Mouse (Mus musculus): ENCODE results near the gene Mbl2. TPM values are rescaled to one million over a fixed set of nuclear protein-coding genes. Genes with fewer than 3 reads are reported as not detected.
"Not testable (repeated sequence)": the region's sequence is repeated elsewhere in the genome, so short reads cannot be mapped to it uniquely, and the experiment has no call there.

Mbl2 gene
- polyA plus RNA-seq, 2 experiments, result 0.86 to 1.5 TPM

DNA sequence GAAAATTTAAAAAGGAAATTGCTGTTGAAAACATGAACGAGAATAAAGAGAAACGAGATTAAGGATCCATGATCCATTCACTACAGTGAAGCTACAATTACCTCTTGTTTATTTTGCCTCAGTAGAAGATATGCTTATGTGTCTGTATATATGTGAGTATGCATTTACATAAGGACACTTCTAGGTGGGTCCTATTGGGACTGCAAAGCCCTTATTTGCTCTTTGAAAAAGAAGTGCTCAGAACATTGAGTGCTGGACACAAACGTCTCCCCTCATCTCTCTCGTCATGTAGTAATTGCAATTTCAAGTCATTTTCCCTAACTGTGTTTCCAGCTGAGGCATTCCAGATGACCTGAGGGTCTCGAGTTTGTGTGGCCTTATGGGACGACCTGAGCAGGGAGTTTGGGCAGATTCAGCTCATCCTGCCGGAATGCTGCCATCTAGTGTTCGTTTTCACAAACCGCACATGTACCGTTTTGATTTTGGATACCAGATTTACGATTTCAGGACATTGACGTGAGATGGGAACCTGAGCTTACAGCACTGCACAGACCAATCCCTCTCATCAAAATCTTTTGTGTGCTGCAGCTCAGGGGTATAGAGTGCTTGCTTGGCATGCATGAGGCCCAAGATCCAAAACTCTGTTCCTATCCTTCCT is 27.5 kb upstream of the Mbl2 start:
- no peak overlapping the region for H3K4me2 ChIP-seq (ENCODE audit: low read depth)
- H3K27ac ChIP-seq, result no peak overlapping the region
- no peaks in the 10 kb centered on the region for H3K27me3 ChIP-seq (ENCODE audit: control insufficient read depth, insufficient read depth, low read length)
- H3K4me3 ChIP-seq (ENCODE audit: insufficient read depth in 1 of 2, low read depth in 2 of 2, low read length in 2 of 2), result no peak overlapping the region
- peaks cover 0 to 4% of the 10 kb centered on the region in 2 experiments; a peak in 2 of 4 replicates for H3K4me1 ChIP-seq (replicated peaks; ENCODE audit: control insufficient read depth in 2 of 2, insufficient read depth in 2 of 2, low read length in 1 of 2)
- ATAC-seq (ENCODE audit: insufficient read depth), result no peak
- no peaks in the 10 kb centered on the region for H3K9me3 ChIP-seq (ENCODE audit: control insufficient read depth, low read length)
- no peaks in the 10 kb centered on the region for H3K36me3 ChIP-seq (replicated peaks; ENCODE audit: control insufficient read depth, insufficient read depth, low read depth)
- TF ChIP-seq CTCF (IDR thresholded peaks at IDR 0.05; ENCODE audit: low read depth) (peak; percentile 84), EP300 (IDR thresholded peaks at IDR 0.05; ENCODE audit: low read depth) (no peak)
- 16% methylated on average over 12 of the region's 12 CpGs for WGBS (ENCODE audit: insufficient replicate concordance)
- peak in 2 of 3 experiments; percentile 14 to 20 for DNase-seq (ENCODE audit: low read depth in 3 of 3, low spot score in 3 of 3)
- no peak overlapping the region for H3K9ac ChIP-seq (replicated peaks)

- ATAC-seq (ENCODE audit: insufficient read depth), result no peak
- peaks cover 0 to 3% of the 10 kb centered on the region in 2 experiments; a peak in 2 of 4 replicates for H3K4me1 ChIP-seq (replicated peaks; ENCODE audit: control insufficient read depth in 2 of 2, insufficient read depth in 2 of 2, low read length in 1 of 2)
Observed at GRCm38 (mm10) chr19:30205874-30206273, 26.9 kb upstream of the Mbl2 start.

GRCm38 (mm10) chr19:30206981-30207380 is 25.8 kb upstream of the Mbl2 start:
- H3K4me2 ChIP-seq (ENCODE audit: low read depth), result no peak overlapping the region
- DNase-seq (ENCODE audit: low read depth in 3 of 3, low spot score in 3 of 3) (no peak), ATAC-seq (ENCODE audit: insufficient read depth) (no peak)
- H3K4me3 ChIP-seq (ENCODE audit: insufficient read depth in 1 of 2, low read depth in 2 of 2, low read length in 2 of 2), result no peak overlapping the region
- H3K36me3 ChIP-seq (replicated peaks; ENCODE audit: control insufficient read depth, insufficient read depth, low read depth), result no peaks in the 10 kb centered on the region
- TF ChIP-seq EP300 (IDR thresholded peaks at IDR 0.05; ENCODE audit: low read depth), result no peak
- no peak for TF ChIP-seq CTCF (IDR thresholded peaks at IDR 0.05; ENCODE audit: low read depth)
- 38% methylated on average over 1 of the region's 1 CpGs for WGBS (ENCODE audit: insufficient replicate concordance)
- no peak overlapping the region for H3K9ac ChIP-seq (replicated peaks)
- no peak overlapping the region for H3K27ac ChIP-seq
- no peaks in the 10 kb centered on the region for H3K9me3 ChIP-seq (ENCODE audit: control insufficient read depth, low read length)
- no peaks in the 10 kb centered on the region for H3K27me3 ChIP-seq (ENCODE audit: control insufficient read depth, insufficient read depth, low read length)
- H3K4me1 ChIP-seq (replicated peaks; ENCODE audit: control insufficient read depth in 2 of 2, insufficient read depth in 2 of 2, low read length in 1 of 2), result no peaks in the 10 kb centered on the region; a peak in 1 of 4 replicates

More at GRCm38 (mm10) chr19:30205874-30206273, 26.9 kb upstream of the Mbl2 start:
- Histone ChIP-seq H3K27ac (no peak overlapping the region), H3K4me3 (ENCODE audit: insufficient read depth in 1 of 2, low read depth in 2 of 2, low read length in 2 of 2) (no peak overlapping the region), H3K36me3 (replicated peaks; ENCODE audit: control insufficient read depth, insufficient read depth, low read depth) (no peaks in the 10 kb centered on the region), H3K27me3 (ENCODE audit: control insufficient read depth, insufficient read depth, low read length) (no peaks in the 10 kb centered on the region), H3K4me2 (ENCODE audit: low read depth) (no peak overlapping the region), H3K9ac (replicated peaks) (no peak overlapping the region), H3K9me3 (ENCODE audit: control insufficient read depth, low read length) (no peaks in the 10 kb centered on the region)
- WGBS (ENCODE audit: insufficient replicate concordance), result 57% methylated on average over 4 of the region's 4 CpGs
- TF ChIP-seq EP300 (IDR thresholded peaks at IDR 0.05; ENCODE audit: low read depth) (no peak), CTCF (IDR thresholded peaks at IDR 0.05; ENCODE audit: low read depth) (no peak)
- no peak for DNase-seq (ENCODE audit: low read depth in 3 of 3, low spot score in 3 of 3)

GRCm38 (mm10) chr19:30209006-30209405 is 23.7 kb upstream of the Mbl2 start:
- H3K27me3 ChIP-seq (ENCODE audit: control insufficient read depth, insufficient read depth, low read length); DNase-seq (ENCODE audit: low read depth in 3 of 3, low spot score in 3 of 3); H3K9me3 ChIP-seq (ENCODE audit: control insufficient read depth, low read length); H3K4me1 ChIP-seq (replicated peaks; ENCODE audit: control insufficient read depth in 2 of 2, insufficient read depth in 2 of 2, low read length in 1 of 2); H3K4me2 ChIP-seq (ENCODE audit: low read depth); H3K27ac ChIP-seq; ATAC-seq (ENCODE audit: insufficient read depth); H3K36me3 ChIP-seq (replicated peaks; ENCODE audit: control insufficient read depth, insufficient read depth, low read depth); H3K4me3 ChIP-seq (ENCODE audit: insufficient read depth in 1 of 2, low read depth in 2 of 2, low read length in 2 of 2); H3K9ac ChIP-seq (replicated peaks): not testable (repeated sequence)
- WGBS (ENCODE audit: insufficient replicate concordance), result 78% methylated on average over 7 of the region's 8 CpGs

- no peak for DNase-seq (ENCODE audit: low read depth in 3 of 3, low spot score in 3 of 3)
- no peak for TF ChIP-seq EP300 (IDR thresholded peaks at IDR 0.05; ENCODE audit: low read depth)
- TF ChIP-seq CTCF (IDR thresholded peaks at IDR 0.05; ENCODE audit: low read depth), result no peak
- no peak overlapping the region for H3K4me3 ChIP-seq (ENCODE audit: insufficient read depth in 1 of 2, low read depth in 2 of 2, low read length in 2 of 2)
- no peak for ATAC-seq (ENCODE audit: insufficient read depth)
- H3K9me3 ChIP-seq (ENCODE audit: control insufficient read depth, low read length), result no peaks in the 10 kb centered on the region
- no peak overlapping the region for H3K4me2 ChIP-seq (ENCODE audit: low read depth)
- H3K4me1 ChIP-seq (replicated peaks; ENCODE audit: control insufficient read depth in 2 of 2, insufficient read depth in 2 of 2, low read length in 1 of 2), result no peaks in the 10 kb centered on the region
- H3K27me3 ChIP-seq (ENCODE audit: control insufficient read depth, insufficient read depth, low read length), result no peaks in the 10 kb centered on the region
- H3K27ac ChIP-seq, result no peak overlapping the region
- WGBS (ENCODE audit: insufficient replicate concordance), result 36% methylated on average over 2 of the region's 2 CpGs
- H3K36me3 ChIP-seq (replicated peaks; ENCODE audit: control insufficient read depth, insufficient read depth, low read depth), result no peaks in the 10 kb centered on the region
- H3K9ac ChIP-seq (replicated peaks), result no peak overlapping the region
Observed at GRCm38 (mm10) chr19:30214026-30214425, 18.7 kb upstream of the Mbl2 start.

- not testable (repeated sequence) for H3K27me3 ChIP-seq (ENCODE audit: control insufficient read depth, insufficient read depth, low read length); H3K9me3 ChIP-seq (ENCODE audit: control insufficient read depth, low read length); H3K4me2 ChIP-seq (ENCODE audit: low read depth); H3K4me3 ChIP-seq (ENCODE audit: insufficient read depth in 1 of 2, low read depth in 2 of 2, low read length in 2 of 2); H3K4me1 ChIP-seq (replicated peaks; ENCODE audit: control insufficient read depth in 2 of 2, insufficient read depth in 2 of 2, low read length in 1 of 2); H3K36me3 ChIP-seq (replicated peaks; ENCODE audit: control insufficient read depth, insufficient read depth, low read depth); DNase-seq (ENCODE audit: low read depth in 3 of 3, low spot score in 3 of 3); H3K9ac ChIP-seq (replicated peaks); H3K27ac ChIP-seq; ATAC-seq (ENCODE audit: insufficient read depth)
- 49% methylated on average over 2 of the region's 2 CpGs for WGBS (ENCODE audit: insufficient replicate concordance)
Observed at GRCm38 (mm10) chr19:30215736-30216135, 17.0 kb upstream of the Mbl2 start.

All from liver, embryonic 14.5 days (tissue).